21 mouse cellular contexts compared by ENCODE assay signal in genomic region chr6:101392107-101392800, GRCm38 (mm10). TPM values are rescaled to one million over a fixed set of nuclear protein-coding genes. Genes with fewer than 3 reads are reported as not detected.
"Had no signal": no experiment of that assay in that cellular context is flagged by ENCODE, and none has a peak within 500 bp of the region (broad histone marks: within the 10 kb centered on the region; RNA-seq: fewer than 3 reads in every experiment).

No protein-coding gene starts in this region.

- H3K9ac ChIP-seq: lung, embryonic 15.5 days; midbrain, embryonic 13.5 days; midbrain, embryonic 15.5 days; neural tube, embryonic 12.5 days had no signal

- H3K4me3 ChIP-seq: lung, embryonic 15.5 days; megakaryocyte, embryonic 14.5 days; midbrain, embryonic 13.5 days; midbrain, embryonic 15.5 days; neural tube, embryonic 12.5 days had no signal

- H3K36me3 ChIP-seq: lung, embryonic 15.5 days; midbrain, embryonic 13.5 days; midbrain, embryonic 15.5 days; neural tube, embryonic 12.5 days had no signal

- H3K4me1 ChIP-seq: lung, embryonic 15.5 days; megakaryocyte, embryonic 14.5 days; midbrain, embryonic 13.5 days; midbrain, embryonic 15.5 days; neural tube, embryonic 12.5 days had no signal

- H3K27me3 ChIP-seq: lung, embryonic 15.5 days; megakaryocyte, embryonic 14.5 days; midbrain, embryonic 13.5 days; midbrain, embryonic 15.5 days; neural tube, embryonic 12.5 days had no signal

- H3K27ac ChIP-seq: lung, embryonic 15.5 days; macrophage; midbrain, embryonic 13.5 days; midbrain, embryonic 15.5 days; neural tube, embryonic 12.5 days had no signal

- ATAC-seq: lung, postnatal 0 days; midbrain, embryonic 13.5 days; midbrain, embryonic 15.5 days had no signal

- H3K9me3 ChIP-seq: lung, embryonic 15.5 days; midbrain, embryonic 13.5 days; midbrain, embryonic 15.5 days had no signal

- H3K4me2 ChIP-seq: lung, embryonic 15.5 days; midbrain, embryonic 11.5 days; midbrain, embryonic 13.5 days; midbrain, embryonic 15.5 days; neural tube, embryonic 12.5 days had no signal

- DNase-seq: lung, adult 2 months; lung, postnatal 14 days; lung, postnatal 36 days; retina, postnatal 1 day; right cerebral cortex, adult 18-20 months; right cerebral cortex, postnatal 25 days; right cerebral cortex, postnatal 4 days; spleen, adult 18-20 months; thymus, adult 18-20 months; thymus, postnatal 14 days; thymus, postnatal 36 days had no signal

RNA-seq across cellular contexts. Expression of gene Pdzrn3, which starts 14.6 kb away (rescaled TPM):
- total RNA-seq: monocyte, adult 5-6 weeks; neutrophil, adult 5-6 weeks had no signal
- polyA plus RNA-seq: macrophage had no signal
